ENCODE assay signal across 8 mouse cellular contexts in the genomic region with DNA sequence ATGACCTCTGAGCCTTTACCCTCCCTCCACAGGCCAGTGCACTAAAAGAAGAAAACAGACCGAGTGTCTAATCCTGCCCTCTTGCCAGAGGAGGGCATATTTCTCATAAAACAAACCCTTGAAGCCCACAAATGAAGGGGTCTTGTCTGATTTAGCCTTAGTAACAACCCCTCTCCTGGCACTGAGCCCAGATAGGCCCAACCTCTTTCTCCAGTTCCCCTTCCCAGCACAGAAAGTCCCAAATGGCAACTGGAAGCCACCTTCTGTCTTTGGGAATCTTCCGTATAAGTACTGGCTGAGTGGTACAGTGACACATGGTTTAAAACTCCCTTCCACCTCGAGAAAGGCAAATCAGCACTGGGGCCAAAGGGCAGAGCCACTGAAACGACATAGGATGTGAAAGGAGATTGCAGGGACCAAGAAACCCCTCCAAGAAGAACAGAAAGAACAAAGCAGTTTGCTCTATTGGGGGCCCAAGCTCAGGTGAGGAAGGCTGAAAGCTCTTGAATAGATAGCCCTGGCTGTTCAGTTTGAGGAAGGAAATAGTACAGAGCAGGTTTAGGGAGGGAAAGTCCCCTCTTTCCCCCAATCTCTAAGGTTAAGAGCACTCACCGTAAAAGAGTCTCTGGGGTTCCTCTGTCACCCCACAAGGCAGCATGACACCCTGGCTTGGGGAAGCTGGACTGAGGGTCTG. TPM values are rescaled to one million over a fixed set of nuclear protein-coding genes. Genes with fewer than 3 reads are reported as not detected.
A peak's percentile ranks its signal among the peaks of the same experiment; 100 is the strongest.
DNase-seq lines count a peak whose midpoint lies in the region; ATAC-seq and TF ChIP-seq lines count a peak whose summit lies in the region.

No protein-coding gene starts in this region.

- H3K36me3 ChIP-seq in forebrain, embryonic 16.5 days (ENCODE audit: control insufficient read depth, insufficient read depth): no peaks in the 10 kb centered on the region
- H3K36me3 ChIP-seq in lung, postnatal 0 days (ENCODE audit: insufficient read depth, low read length): no peaks in the 10 kb centered on the region

- peak; percentile 52 to 62 for DNase-seq in cerebellum, postnatal 10 days
- no peak for DNase-seq in cerebellum, adult 11 months
- DNase-seq in A20 (ENCODE audit: low read depth, low spot score): peak; percentile 84
- DNase-seq in lung, postnatal 0 days (ENCODE audit: low spot score): no peak
- DNase-seq in embryo, embryonic 11 days: no peak
- DNase-seq in adipocyte (ENCODE audit: low spot score): no peak
- no peak for DNase-seq in right cerebral cortex, postnatal 14 days

- no peaks in the 10 kb centered on the region for H3K9me3 ChIP-seq in forebrain, embryonic 16.5 days (ENCODE audit: control insufficient read depth, low read length)
- no peaks in the 10 kb centered on the region for H3K9me3 ChIP-seq in lung, postnatal 0 days (ENCODE audit: low read length)

- no peak overlapping the region; the same call in 1 of the 2 replicates for H3K27ac ChIP-seq in forebrain, embryonic 16.5 days (ENCODE audit: low read length)
- peak overlapping the region; percentile 91 for H3K27ac ChIP-seq in lung, postnatal 0 days (ENCODE audit: low read length)

- TF ChIP-seq EP300 in lung, postnatal 0 days (IDR thresholded peaks at IDR 0.05): no peak; the same call in 1 of the 2 replicates

- no peak overlapping the region for H3K4me3 ChIP-seq in forebrain, embryonic 16.5 days (replicated peaks; ENCODE audit: low read length)
- peak overlapping the region; percentile 96; the same call in 1 of the 2 replicates for H3K4me3 ChIP-seq in lung, postnatal 0 days (ENCODE audit: low read depth, low read length)

- peaks cover 54% of the 10 kb centered on the region for H3K4me1 ChIP-seq in forebrain, embryonic 16.5 days (replicated peaks; ENCODE audit: control insufficient read depth, insufficient read depth, low read length)
- H3K4me1 ChIP-seq in lung, postnatal 0 days (ENCODE audit: insufficient read depth, low read depth, low read length): peaks cover 48% of the 10 kb centered on the region

- peaks cover 10% of the 10 kb centered on the region; the same call in 1 of the 2 replicates for H3K27me3 ChIP-seq in forebrain, embryonic 16.5 days (replicated peaks; ENCODE audit: control insufficient read depth, insufficient read depth, low read length)
- H3K27me3 ChIP-seq in lung, postnatal 0 days (replicated peaks; ENCODE audit: insufficient read depth, low read length): no peaks in the 10 kb centered on the region

- 29% methylated on average over 5 of the region's 5 CpGs for WGBS in forebrain, embryonic 16.5 days
- 14% methylated on average over 5 of the region's 5 CpGs for WGBS in lung, postnatal 0 days

- TF ChIP-seq CTCF in lung, postnatal 0 days (IDR thresholded peaks at IDR 0.05): no peak

- H3K4me2 ChIP-seq in forebrain, embryonic 16.5 days (ENCODE audit: low read length): no peak overlapping the region
- peak overlapping the region; percentile 90 for H3K4me2 ChIP-seq in lung, postnatal 0 days (replicated peaks; ENCODE audit: low read depth, low read length)

- H3K9ac ChIP-seq in forebrain, embryonic 16.5 days (replicated peaks; ENCODE audit: low read depth, low read length): peak overlapping the region; percentile 37; the same call in 1 of the 2 replicates
- no peak overlapping the region for H3K9ac ChIP-seq in lung, postnatal 0 days (replicated peaks; ENCODE audit: low read depth)

- no peak for ATAC-seq in forebrain, embryonic 16.5 days
- ATAC-seq in lung, postnatal 0 days: no peak

RNA-seq across cellular contexts. Expression of a gene that starts 3.2 kb away (rescaled TPM):
- 1.3 and 1.5 TPM in 2 replicates for polyA plus RNA-seq in forebrain, embryonic 16.5 days (2015; fragmentation: Nextera tagmentation; extraction: Ambion mirVana)
- 7.3 and 9.8 TPM in 2 replicates for polyA plus RNA-seq in lung, postnatal 0 days (2015; fragmentation: Nextera tagmentation; extraction: Ambion mirVana)

RNA-seq across cellular contexts. Expression of a gene that starts 51.8 kb away (rescaled TPM):
- 36.4 and 45.0 TPM in 2 replicates for polyA plus RNA-seq in forebrain, embryonic 16.5 days (2015; fragmentation: Nextera tagmentation; extraction: Ambion mirVana)
- 4.1 and 5.8 TPM in 2 replicates for polyA plus RNA-seq in lung, postnatal 0 days (2015; fragmentation: Nextera tagmentation; extraction: Ambion mirVana)

Comparison
In these comparisons a context has a peak if more than half of its experiments do, and no peak if none do; other contexts are left out.
1. DNase-seq: peak in cerebellum, postnatal 10 days (2 of 2) and A20 (single experiment); none in cerebellum, adult 11 months (single experiment), lung, postnatal 0 days (single experiment), embryo, embryonic 11 days (single experiment), adipocyte (single experiment) and right cerebral cortex, postnatal 14 days (single experiment).